Mouse (Mus musculus) frontal cortex, postnatal 25 days (tissue): ENCODE data around the gene Mtr.
"Not testable (repeated sequence)": the region's sequence is repeated elsewhere in the genome, so short reads cannot be mapped to it uniquely, and the experiment has no call there.

Experiments used
- DNase-seq, 2 experiments: peaks; one replicate each; pipeline ENCODE4 v3.0.0; 2022; ENCODE audit warnings: low spot score in 2 of 2

Gene Mtr

DNA sequence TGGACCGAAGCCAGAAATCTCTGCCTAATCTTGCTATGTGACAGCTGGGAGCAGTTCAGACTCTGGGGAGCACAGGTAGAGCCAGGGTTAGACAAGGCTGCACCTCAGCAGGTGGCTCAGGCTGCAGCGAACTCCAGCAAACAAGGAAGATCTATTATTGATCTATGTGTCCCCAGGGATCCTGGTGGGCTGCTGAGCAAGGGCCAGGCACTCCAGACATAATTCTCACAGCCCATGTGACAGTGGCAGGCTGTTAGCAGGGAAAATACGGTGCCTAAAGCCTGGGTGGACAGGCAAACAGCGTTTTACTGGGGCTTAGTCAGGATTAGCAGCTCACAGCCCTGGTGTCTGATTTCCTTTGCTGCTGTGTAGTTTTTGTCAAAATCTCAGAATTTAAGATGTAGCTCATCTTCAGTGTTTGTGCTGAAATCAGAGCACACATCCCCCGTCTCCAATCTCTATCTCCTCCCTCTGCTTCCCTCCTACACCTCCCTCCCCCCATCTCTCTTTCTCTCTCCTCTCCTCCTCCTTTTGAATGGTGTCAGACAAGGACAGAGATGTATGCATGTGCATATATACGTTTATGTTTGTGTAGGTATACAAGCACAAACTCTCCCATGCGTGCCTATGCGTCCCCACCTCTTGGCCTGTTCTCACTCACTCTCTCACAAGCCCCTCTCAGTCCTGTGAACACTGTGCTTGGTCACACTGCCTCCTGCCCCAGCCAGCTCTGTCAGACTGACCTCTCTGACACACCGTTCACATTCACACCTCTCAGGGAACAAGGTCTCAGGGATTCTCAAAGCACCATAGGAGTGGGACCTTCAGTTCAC, 98.4 kb downstream of the Mtr start:
- DNase-seq: no peak

DNA sequence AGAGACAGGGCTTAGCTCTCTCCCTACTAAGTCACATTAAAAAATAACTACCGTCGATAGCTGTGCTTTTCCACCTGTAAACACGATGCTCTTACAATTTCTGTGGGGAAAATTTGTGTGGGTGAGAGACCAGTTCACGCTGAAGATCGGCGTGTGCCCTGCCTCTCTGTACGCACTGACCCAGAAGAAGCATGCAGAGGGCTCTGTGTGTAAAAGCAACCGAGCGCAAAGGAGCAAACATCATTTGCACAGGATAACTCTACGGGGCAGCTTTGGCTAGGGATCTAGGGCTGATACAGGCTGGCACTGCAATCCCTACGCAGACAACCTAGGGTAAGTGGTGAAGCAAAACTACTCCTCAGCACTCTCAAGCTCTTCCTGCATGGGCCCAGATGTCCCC, 104.0 kb downstream of the Mtr start:
- DNase-seq: no peak

DNA sequence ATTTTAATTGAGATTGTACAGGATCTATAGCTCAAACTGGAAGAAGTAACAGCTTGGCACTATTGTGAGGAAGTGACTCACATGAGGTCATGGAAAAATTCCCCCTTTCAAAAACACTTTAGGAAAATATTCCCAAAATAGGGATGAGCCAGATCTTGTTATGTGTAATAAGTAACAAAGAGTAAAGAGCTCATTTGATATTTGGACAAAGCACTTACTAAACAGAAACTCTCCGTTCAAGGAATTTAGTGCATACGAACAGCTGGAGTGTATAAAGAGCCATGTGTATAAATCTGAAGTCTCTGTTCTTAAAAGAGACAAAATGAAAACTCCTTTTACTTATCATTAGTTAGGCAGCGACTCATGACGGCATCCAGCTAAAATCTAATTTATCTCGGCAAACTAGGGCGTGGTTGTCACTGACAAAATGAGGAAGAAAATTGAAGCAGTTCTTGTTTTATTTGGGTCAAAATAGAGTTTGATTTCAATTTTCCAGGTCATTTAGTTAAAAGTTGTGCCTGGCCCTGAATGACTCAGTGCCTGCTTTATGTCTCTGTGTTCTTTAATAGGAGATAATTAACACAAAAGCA, 110.9 kb downstream of the Mtr start:
- no peak for DNase-seq

DNA sequence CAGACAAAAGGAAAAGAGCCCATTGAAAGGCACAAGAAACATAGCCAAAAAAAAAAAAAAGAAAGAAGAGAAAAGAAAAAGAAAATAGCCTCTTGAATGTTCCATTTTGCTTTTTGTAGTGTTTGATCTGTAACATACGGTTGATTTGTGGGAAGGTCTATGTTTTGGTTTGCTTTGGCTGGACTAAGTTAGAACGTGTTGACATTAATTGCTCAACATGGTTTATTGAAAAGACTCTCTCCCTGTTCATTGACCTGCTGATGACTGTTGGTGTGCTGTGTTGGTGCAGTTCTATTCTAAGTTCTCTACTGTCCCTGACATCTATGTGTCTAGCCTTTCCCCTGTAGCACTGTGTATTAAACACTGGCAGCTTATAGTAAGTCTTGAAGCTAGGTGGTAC, 111.5 kb downstream of the Mtr start:
- no peak for DNase-seq

DNA sequence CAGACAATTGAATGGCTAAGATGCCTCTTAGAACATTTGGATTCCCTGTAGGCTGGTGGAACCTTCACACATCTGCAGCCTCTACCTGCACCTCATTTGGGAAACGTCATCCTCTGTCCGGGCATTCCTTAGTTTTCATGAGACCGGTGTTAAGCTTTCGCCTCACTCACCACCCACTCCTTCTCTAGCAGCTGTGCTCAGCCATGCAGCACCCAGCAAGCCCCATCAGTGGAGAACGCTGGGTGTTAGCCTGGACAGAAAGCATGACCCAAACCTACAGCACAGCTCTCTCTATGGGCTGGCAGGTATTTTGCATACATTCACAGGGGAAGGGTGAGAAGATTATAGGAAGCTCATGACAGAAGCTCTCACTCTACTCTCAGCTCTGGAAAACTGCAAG, 114.6 kb downstream of the Mtr start:
- no peak for DNase-seq

DNA sequence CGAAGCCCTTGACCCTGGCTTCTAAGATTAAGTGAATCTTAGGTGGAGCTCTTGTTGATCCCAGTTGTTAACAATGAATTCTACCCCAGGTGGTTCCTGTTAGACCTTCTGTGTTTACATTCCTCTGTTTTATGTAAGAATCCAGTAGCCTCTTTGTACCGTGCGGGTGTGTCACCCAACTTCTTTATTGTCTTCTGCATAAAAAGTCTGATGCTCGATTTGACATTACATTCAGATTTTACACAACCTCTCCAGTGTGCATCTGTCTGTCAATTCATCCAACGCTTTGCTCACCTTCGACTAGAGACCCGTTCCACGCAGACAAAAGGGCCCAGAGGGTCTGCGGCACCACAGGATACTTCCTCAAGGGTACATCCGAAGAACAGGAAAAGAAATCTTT, 121.5 kb downstream of the Mtr start:
- DNase-seq: not testable (repeated sequence)

DNA sequence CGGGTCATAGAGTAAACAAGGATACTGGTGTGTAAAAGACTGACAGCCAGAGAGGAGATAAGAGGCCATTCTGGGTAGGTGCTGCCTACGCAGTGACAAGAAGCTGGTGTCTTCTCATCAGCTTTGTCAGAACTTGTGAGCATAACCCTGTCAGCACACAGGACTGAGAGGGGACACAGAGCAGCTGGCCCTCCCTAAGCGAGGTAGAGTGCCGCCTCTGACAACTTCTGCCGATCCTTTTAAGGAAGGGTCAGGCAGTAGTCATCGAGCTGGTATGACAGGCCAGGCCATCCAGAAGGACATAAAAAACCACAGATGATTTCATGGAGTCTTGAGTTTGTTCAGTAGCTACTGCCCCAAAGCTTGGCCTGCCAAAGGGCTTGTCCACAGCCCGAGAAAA, 124.4 kb downstream of the Mtr start:
- no peak for DNase-seq
